Mouse (Mus musculus) left cerebral cortex, adult 18-20 months (tissue): ENCODE measurements around the gene Rph3al. TPM values are rescaled to one million over a fixed set of nuclear protein-coding genes. Genes with fewer than 3 reads are reported as not detected.

Experiments
- DNase-seq, 2 experiments: peaks; one replicate each; pipeline ENCODE4 v3.0.0; 2021 to 2022; ENCODE audit warnings: low spot score in 2 of 2, mixed read lengths in 1 of 2
- total RNA-seq, 2 experiments: library from RNA; stranded (reverse); gene quantifications; 2 replicates each; pipeline ENCODE4 v1.2.3; 2021

Rph3al gene
- total RNA-seq, 2 experiments from 2014 or later, result 1.9 to 2.7 TPM

GRCm38 (mm10) chr11:75909702-75910429 lies 28.4 kb downstream of the Rph3al start:
- no peak for DNase-seq

- no peak for DNase-seq
Observed at GRCm38 (mm10) chr11:75907406-75907805, 30.8 kb downstream of the Rph3al start.

GRCm38 (mm10) chr11:75906556-75906955 lies 31.7 kb downstream of the Rph3al start:
- DNase-seq, result no peak

- DNase-seq, result no peak
Observed at GRCm38 (mm10) chr11:75904982-75905381, 33.2 kb downstream of the Rph3al start.

- DNase-seq, result no peak
Observed at GRCm38 (mm10) chr11:75904501-75904900, 33.7 kb downstream of the Rph3al start.

GRCm38 (mm10) chr11:75903486-75903885 lies 34.7 kb downstream of the Rph3al start:
- DNase-seq, result peak in 1 of 2 experiments; percentile 10

GRCm38 (mm10) chr11:75901339-75901738 lies 36.9 kb downstream of the Rph3al start:
- DNase-seq, result peak in 1 of 2 experiments; percentile 6

- DNase-seq, result no peak
Observed at GRCm38 (mm10) chr11:75899676-75900075, 38.6 kb downstream of the Rph3al start.

GRCm38 (mm10) chr11:75898532-75898931 lies 39.7 kb downstream of the Rph3al start:
- DNase-seq, result no peak

- DNase-seq, result no peak
Observed at GRCm38 (mm10) chr11:75894791-75895420, 43.3 kb downstream of the Rph3al start.

- no peak for DNase-seq
Observed at GRCm38 (mm10) chr11:75893956-75894355, 44.3 kb downstream of the Rph3al start.

GRCm38 (mm10) chr11:75887349-75887748 lies 50.9 kb downstream of the Rph3al start:
- no peak for DNase-seq

- DNase-seq, result no peak
Observed at GRCm38 (mm10) chr11:75881234-75881633, 57.0 kb downstream of the Rph3al start.

- peak; percentile 65 to 67 for DNase-seq
Observed at GRCm38 (mm10) chr11:75880064-75880463, 58.2 kb downstream of the Rph3al start.

- no peak for DNase-seq
Observed at GRCm38 (mm10) chr11:75878460-75878859, 59.8 kb downstream of the Rph3al start.

GRCm38 (mm10) chr11:75876043-75876780 lies 62.0 kb downstream of the Rph3al start:
- DNase-seq, result no peak

- no peak for DNase-seq
Observed at GRCm38 (mm10) chr11:75871688-75872087, 66.5 kb downstream of the Rph3al start.

- no peak for DNase-seq
Observed at GRCm38 (mm10) chr11:75870947-75871346, 67.3 kb downstream of the Rph3al start.

GRCm38 (mm10) chr11:75870386-75870785 lies 67.8 kb downstream of the Rph3al start:
- DNase-seq, result no peak

GRCm38 (mm10) chr11:75869898-75870297 lies 68.3 kb downstream of the Rph3al start:
- peak; percentile 78 to 91 for DNase-seq

GRCm38 (mm10) chr11:75866861-75867260 lies 71.4 kb downstream of the Rph3al start:
- DNase-seq, result no peak

- DNase-seq, result peak in 1 of 2 experiments; percentile 21
Observed at GRCm38 (mm10) chr11:75865859-75866258, 72.4 kb downstream of the Rph3al start.
